Comparison of ENCODE assay signal across 1 mouse cellular context in the genomic region with DNA sequence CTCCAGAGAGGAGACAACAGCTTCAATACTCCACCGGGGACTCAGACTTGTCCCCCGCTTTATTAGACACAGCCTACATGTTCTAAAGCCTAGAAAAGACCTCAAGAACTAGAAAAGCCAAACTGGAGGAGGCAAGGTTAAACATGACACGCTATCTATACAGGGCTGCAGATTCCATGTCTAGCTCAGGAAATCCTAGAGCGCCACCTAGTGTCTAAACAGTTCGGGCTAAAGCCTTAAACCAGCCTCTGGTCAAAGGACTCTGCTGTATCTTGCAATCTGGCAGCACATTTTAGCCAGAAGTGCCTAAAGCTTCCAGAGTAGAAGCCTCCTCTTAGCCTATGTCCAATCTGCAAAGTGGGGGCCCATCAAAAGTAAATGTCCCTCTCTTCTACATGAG.
A peak's percentile ranks its signal among the peaks of the same experiment; 100 is the strongest.
TF ChIP-seq lines count a peak whose summit lies in the region.

No protein-coding gene starts in this region.

TF ChIP-seq in MEL, 35 proteins besides CTCF, POLR2A, EP300 and RAD21 (continued from another document):
- TF ChIP-seq ELF1 (IDR thresholded peaks at IDR 0.05; ENCODE audit: low read depth, low read length) (0 out of 2 replicates have a peak, but pooled peaks have one; percentile 26), USF1 (IDR thresholded peaks at IDR 0.05; ENCODE audit: low read depth, low read length) (no peak), TBP (IDR thresholded peaks at IDR 0.05; ENCODE audit: low read depth, low read length) (no peak), MAX (IDR thresholded peaks at IDR 0.05; ENCODE audit: low read length) (no peak), UBTF (IDR thresholded peaks at IDR 0.05; ENCODE audit: borderline replicate concordance, insufficient read depth, low read depth, low read length) (no peak), CHD1 (IDR thresholded peaks at IDR 0.05; ENCODE audit: low read depth, low read length) (no peak), TCF12 (IDR thresholded peaks at IDR 0.05; ENCODE audit: low read depth, low read length) (no peak), KAT2A (conservative IDR thresholded peaks at IDR 0.05; ENCODE audit: low read depth, low read length) (no peak)
